Mouse (Mus musculus) heart, embryonic 15.5 days (tissue): ENCODE results near the gene Kif18b. TPM values are rescaled to one million over a fixed set of nuclear protein-coding genes. Genes with fewer than 3 reads are reported as not detected.
A peak's percentile ranks its signal among the peaks of the same experiment; 100 is the strongest.

Experiments
- ATAC-seq: fragments of 200-750 bp; cut with Nextera tagmentation; replicated peaks from 2 replicates; pipeline ENCODE4 v1.8.0; 2017; ENCODE audit warnings: low read depth, moderate TSS enrichment; ENCODE audit not compliant: insufficient number of reproducible peaks, insufficient read depth, low FRiP score
- H3K27ac ChIP-seq: fragments of 300-500 bp; sonication (generic); 2 replicates; pipeline ENCODE4 v1.5.1; 2015; ENCODE audit warnings: mild to moderate bottlenecking, inconsistent platforms
- H3K27me3 ChIP-seq: fragments of 300-500 bp; sonication (generic); 2 replicates; pipeline ENCODE4 v1.6.1; 2015; ENCODE audit warnings: inconsistent platforms
- H3K36me3 ChIP-seq: fragments of 300-500 bp; sonication (generic); 2 replicates; pipeline ENCODE4 v1.6.1; 2015; ENCODE audit warnings: mild to moderate bottlenecking, inconsistent platforms
- H3K4me1 ChIP-seq: fragments of 300-500 bp; sonication (generic); replicated peaks from 2 replicates; pipeline ENCODE4 v1.6.1; 2015; ENCODE audit warnings: inconsistent platforms
- H3K4me2 ChIP-seq: fragments of 300-500 bp; sonication (generic); 2 replicates; pipeline ENCODE4 v1.6.1; 2015; ENCODE audit warnings: inconsistent platforms, mild to moderate bottlenecking, moderate library complexity
- H3K4me3 ChIP-seq: fragments of 300-500 bp; sonication (generic); 2 replicates; pipeline ENCODE4 v1.5.1; 2015; ENCODE audit warnings: mild to moderate bottlenecking, inconsistent platforms
- H3K9ac ChIP-seq: fragments of 300-500 bp; sonication (generic); 2 replicates; pipeline ENCODE4 v1.6.1; 2015; ENCODE audit warnings: mild to moderate bottlenecking, inconsistent platforms
- H3K9me3 ChIP-seq: fragments of 300-500 bp; sonication (generic); replicated peaks from 2 replicates; pipeline ENCODE4 v1.6.1; 2016; ENCODE audit warnings: inconsistent platforms
- WGBS: fragments of 180-500 bp; shearing (Covaris S2); methylation state at CpG from one replicate; pipeline ENCODE4 v1.1.7; 2015; ENCODE audit warnings: mixed read lengths; 5-methylcytosine and 5-hydroxymethylcytosine counted together
- polyA plus RNA-seq: library from polyadenylated mRNA; unstranded; fragments of >200 nt; fragmentation: Nextera tagmentation; extraction: Ambion mirVana; gene quantifications from 2 replicates; pipeline ENCODE4 v1.2.1, GENCODE M21; 2015

Kif18b gene
- polyA plus RNA-seq, 1 experiment from 2014 or later: 5.2 TPM

DNA sequence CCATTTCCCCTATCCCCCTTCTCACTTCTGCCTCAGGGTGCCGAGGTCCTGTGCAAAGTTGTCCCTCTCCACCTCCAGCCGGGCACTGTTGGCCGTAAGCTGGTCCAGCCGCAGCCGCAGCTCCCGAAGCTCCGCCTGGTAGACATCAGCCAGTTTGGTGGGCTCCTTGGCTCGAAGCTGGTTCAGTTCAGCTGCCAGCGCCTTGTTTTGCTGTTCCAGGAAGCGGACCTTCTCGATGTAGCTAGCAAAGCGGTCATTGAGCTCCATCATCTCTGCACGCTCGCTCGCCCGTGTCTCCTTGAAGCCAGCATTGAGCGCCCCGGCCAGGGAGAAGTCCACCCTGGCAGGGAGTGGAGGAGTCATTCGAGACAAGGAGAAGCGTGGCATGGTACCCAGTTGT lies 28.3 kb downstream of the Kif18b start:
- H3K4me1 ChIP-seq: peaks cover 13% of the 10 kb centered on the region
- no peaks in the 10 kb centered on the region for H3K9me3 ChIP-seq
- H3K4me3 ChIP-seq: no peak overlapping the region
- no peak overlapping the region for H3K4me2 ChIP-seq
- ATAC-seq: no peak
- 69% methylated on average over 20 of the region's 20 CpGs for WGBS
- no peak overlapping the region for H3K9ac ChIP-seq
- H3K27me3 ChIP-seq: peaks cover 71% of the 10 kb centered on the region
- H3K36me3 ChIP-seq: no peaks in the 10 kb centered on the region
- H3K27ac ChIP-seq: no peak overlapping the region

DNA sequence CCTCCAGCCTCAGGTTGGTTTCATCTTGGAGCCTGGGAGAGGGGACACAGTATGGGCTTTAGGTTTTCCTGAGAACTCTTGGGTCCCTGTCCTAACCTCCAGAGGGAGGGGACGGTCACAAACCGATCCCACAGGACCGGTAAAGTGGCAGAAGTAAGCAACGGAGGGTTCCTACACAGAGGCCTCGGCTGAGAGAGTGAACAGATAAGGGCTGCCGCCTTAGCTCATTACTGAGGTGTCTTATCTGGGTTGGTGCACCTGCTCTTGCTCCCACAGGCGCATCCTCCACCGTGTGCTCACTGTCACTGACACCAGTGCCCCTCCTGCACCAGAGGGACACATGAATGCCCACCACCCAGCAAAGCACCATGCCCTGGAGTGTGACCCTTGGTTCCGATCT lies 29.1 kb downstream of the Kif18b start:
- no peak overlapping the region for H3K4me2 ChIP-seq
- 53% methylated on average over 9 of the region's 9 CpGs for WGBS
- no peaks in the 10 kb centered on the region for H3K9me3 ChIP-seq
- no peak overlapping the region for H3K4me3 ChIP-seq
- H3K36me3 ChIP-seq: no peaks in the 10 kb centered on the region
- peaks cover 13% of the 10 kb centered on the region for H3K4me1 ChIP-seq
- peaks cover 71% of the 10 kb centered on the region for H3K27me3 ChIP-seq
- H3K9ac ChIP-seq: no peak overlapping the region
- H3K27ac ChIP-seq: no peak overlapping the region
- no peak for ATAC-seq

DNA sequence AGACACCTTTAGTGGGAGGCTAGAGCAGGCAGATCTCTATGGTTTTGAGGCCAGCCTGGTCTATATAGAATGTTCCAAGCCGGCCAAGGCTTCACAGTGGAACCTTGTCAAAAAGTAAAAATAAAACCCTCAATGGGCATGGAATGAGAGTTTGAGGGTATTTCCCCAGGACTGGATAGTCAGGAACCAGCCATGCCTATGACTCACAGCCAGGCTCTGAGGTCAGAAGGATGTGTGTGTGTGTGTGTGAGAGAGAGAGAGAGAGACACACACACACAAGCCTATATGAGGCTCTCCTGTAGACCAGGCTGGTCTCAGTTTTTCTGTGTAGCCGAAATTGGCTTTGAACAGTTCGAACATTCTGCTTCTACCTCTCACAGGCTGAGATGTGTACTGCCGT lies 30.2 kb downstream of the Kif18b start:
- H3K9ac ChIP-seq: no peak overlapping the region
- 91% methylated on average over 4 of the region's 4 CpGs for WGBS
- no peaks in the 10 kb centered on the region for H3K36me3 ChIP-seq
- H3K4me3 ChIP-seq: no peak overlapping the region
- H3K9me3 ChIP-seq: no peaks in the 10 kb centered on the region
- peaks cover 66% of the 10 kb centered on the region for H3K27me3 ChIP-seq
- H3K4me1 ChIP-seq: peaks cover 11% of the 10 kb centered on the region
- H3K27ac ChIP-seq: no peak overlapping the region
- H3K4me2 ChIP-seq: no peak overlapping the region
- no peak for ATAC-seq

- peak overlapping the region; percentile 43 for H3K4me3 ChIP-seq
- H3K4me2 ChIP-seq: peak overlapping the region; percentile 77
- H3K9ac ChIP-seq: peak overlapping the region; percentile 44
- H3K9me3 ChIP-seq: no peaks in the 10 kb centered on the region
- no peak; the same call in 1 of the 2 replicates for ATAC-seq
- H3K4me1 ChIP-seq: peaks cover 11% of the 10 kb centered on the region
- H3K27me3 ChIP-seq: peaks cover 64% of the 10 kb centered on the region
- 4% methylated on average over 43 of the region's 43 CpGs for WGBS
- H3K36me3 ChIP-seq: no peaks in the 10 kb centered on the region
- H3K27ac ChIP-seq: no peak overlapping the region
Measured at GRCm38 (mm10) chr11:102893015-102893651, 31.8 kb downstream of the Kif18b start.

- 70% methylated on average over 5 of the region's 5 CpGs for WGBS
- H3K4me3 ChIP-seq: no peak overlapping the region
- no peak overlapping the region for H3K9ac ChIP-seq
- peaks cover 15% of the 10 kb centered on the region for H3K4me1 ChIP-seq
- H3K4me2 ChIP-seq: no peak overlapping the region
- no peak for ATAC-seq
- peaks cover 60% of the 10 kb centered on the region for H3K27me3 ChIP-seq
- no peaks in the 10 kb centered on the region for H3K9me3 ChIP-seq
- no peaks in the 10 kb centered on the region for H3K36me3 ChIP-seq
- no peak overlapping the region for H3K27ac ChIP-seq
Measured at GRCm38 (mm10) chr11:102890096-102890495, 34.8 kb downstream of the Kif18b start.

DNA sequence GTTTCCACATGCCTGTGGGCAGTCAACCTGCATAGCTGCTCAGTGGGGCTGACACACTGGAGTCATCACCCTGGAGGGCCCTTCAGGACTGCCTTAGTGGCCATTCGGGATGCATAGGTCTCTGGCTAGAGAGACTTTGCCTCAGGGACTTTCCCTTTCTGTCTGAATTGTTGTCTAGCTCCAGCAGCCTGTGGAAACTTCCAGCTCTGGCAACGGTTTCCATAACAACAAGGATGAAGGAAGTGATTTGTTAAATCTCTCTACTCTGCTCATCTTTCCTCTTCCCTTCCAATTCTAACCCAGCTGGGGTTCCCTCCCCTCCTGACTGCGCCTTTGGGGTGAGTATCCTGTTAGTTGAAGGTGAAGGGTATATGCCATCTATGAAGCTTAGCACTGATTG lies 36.8 kb downstream of the Kif18b start:
- Histone ChIP-seq H3K27ac (no peak overlapping the region), H3K9me3 (no peaks in the 10 kb centered on the region), H3K4me1 (peaks cover 23% of the 10 kb centered on the region), H3K4me2 (no peak overlapping the region), H3K4me3 (no peak overlapping the region), H3K9ac (no peak overlapping the region), H3K36me3 (no peaks in the 10 kb centered on the region), H3K27me3 (peaks cover 41% of the 10 kb centered on the region)
- WGBS: 53% methylated on average over 3 of the region's 3 CpGs
- ATAC-seq: 0 out of 2 replicates have a peak, but pooled peaks have one; percentile 24

- no peak overlapping the region for H3K4me3 ChIP-seq
- 78% methylated on average over 5 of the region's 5 CpGs for WGBS
- H3K9me3 ChIP-seq: no peaks in the 10 kb centered on the region
- H3K9ac ChIP-seq: no peak overlapping the region
- H3K36me3 ChIP-seq: no peaks in the 10 kb centered on the region
- no peak overlapping the region for H3K27ac ChIP-seq
- H3K27me3 ChIP-seq: peaks cover 36% of the 10 kb centered on the region
- H3K4me2 ChIP-seq: no peak overlapping the region
- no peak for ATAC-seq
- H3K4me1 ChIP-seq: peaks cover 18% of the 10 kb centered on the region
Measured at GRCm38 (mm10) chr11:102887433-102887832, 37.5 kb downstream of the Kif18b start.

DNA sequence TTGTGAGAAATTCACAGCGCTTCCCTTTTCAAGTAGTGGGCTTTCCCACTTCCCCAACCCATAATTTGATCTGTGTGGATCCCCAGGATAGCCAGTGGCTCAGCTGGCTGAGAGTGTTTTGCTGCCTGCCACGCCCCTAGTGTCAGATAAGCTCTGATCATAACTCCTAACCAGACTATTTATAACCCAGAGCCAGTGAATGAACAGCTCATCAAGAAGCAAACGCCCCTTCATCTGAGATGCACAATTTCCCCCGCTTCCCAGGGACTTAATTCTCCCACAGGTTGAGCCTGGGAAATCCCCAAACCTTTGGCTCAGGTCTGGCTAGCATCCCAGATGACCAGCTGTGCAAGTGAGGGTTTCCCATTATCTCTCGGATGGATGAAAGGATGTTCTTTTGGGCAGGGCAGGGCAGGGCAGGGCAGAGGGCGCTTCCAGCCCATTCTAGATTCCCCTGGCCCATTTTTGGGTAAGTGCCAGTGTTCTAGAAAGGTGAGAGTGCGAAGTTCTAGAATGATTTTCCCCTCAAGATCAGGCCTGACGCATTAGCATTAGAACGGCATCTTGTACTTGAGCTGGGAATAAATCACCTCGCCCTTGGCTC lies 40.2 kb downstream of the Kif18b start, which contains the start of gene Fam187a:
TSS of gene Fam187a (plus strand) at position 554 of the 604 bp plus-strand sequence.
- Histone ChIP-seq H3K9ac (no peak within 1 kb of the TSS), H3K36me3 (no peaks in the 10 kb centered on the region), H3K4me3 (no peak within 1 kb of the TSS), H3K27me3 (peaks cover 26% of the 10 kb centered on the region), H3K27ac (no peak within 1 kb of the TSS; the same call in 1 of the 2 replicates), H3K9me3 (no peaks in the 10 kb centered on the region), H3K4me2 (0 out of 2 replicates have a peak within 1 kb of the TSS, but pooled peaks have one; percentile 31), H3K4me1 (peaks cover 31% of the 10 kb centered on the region)
- WGBS: 46% methylated on average over 10 of the region's 10 CpGs
- ATAC-seq: no peak

- WGBS: 9% methylated on average over 13 of the region's 13 CpGs
- Histone ChIP-seq H3K9me3 (no peaks in the 10 kb centered on the region), H3K9ac (peak overlapping the region; percentile 75), H3K36me3 (peaks cover 8% of the 10 kb centered on the region), H3K27me3 (0 out of 2 replicates have a peak, but pooled peaks cover 9% of the 10 kb centered on the region), H3K4me3 (peak overlapping the region; percentile 75), H3K27ac (peak overlapping the region; percentile 87; the same call in 1 of the 2 replicates), H3K4me2 (peak overlapping the region; percentile 77), H3K4me1 (peaks cover 38% of the 10 kb centered on the region)
- no peak for ATAC-seq
Measured at GRCm38 (mm10) chr11:102881314-102882198, 43.4 kb downstream of the Kif18b start.

DNA sequence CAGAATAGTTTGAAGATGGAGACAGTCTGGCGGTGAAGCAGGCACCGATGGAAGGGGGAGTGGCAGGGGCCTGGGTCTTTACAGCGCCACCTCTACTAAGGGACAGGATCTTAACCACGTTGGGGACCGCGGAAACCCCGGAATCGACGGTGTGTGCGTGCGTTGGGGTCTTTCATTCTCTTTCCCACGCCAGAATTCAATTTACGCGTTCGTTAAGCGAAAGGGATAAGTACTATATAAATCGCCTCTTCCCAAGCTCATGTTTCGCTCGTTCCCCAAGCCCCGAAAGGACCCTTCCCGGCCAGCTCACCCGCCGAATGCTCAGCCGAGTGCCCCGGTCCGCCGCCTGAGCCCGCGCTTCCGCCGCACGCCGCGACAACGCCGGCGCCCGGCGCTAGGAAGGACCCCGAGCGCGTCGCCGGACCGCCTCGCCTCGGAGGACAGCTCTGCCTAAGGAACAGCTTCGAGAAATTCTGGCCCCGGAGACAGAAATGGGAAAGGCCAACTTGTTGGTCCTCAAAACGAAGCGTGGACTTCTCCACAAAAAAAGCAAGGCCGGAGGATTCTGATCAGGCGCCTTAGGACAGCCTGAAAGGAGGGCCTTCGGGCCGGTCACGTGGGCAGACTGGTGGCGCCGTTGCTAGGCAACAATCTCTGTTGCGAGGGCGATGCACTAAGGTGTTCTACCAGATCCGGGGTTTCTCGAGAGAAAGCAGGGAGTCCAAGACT lies 44.2 kb downstream of the Kif18b start, which contains the start of the genes Eftud2 and Ccdc103:
TSS of gene Eftud2 (minus strand) at position 401 of the 729 bp plus-strand sequence.
TSS of gene Ccdc103 (plus strand) at position 620 of the 729 bp plus-strand sequence.
- Histone ChIP-seq H3K9ac (peak within 1 kb of the TSS; percentile 75), H3K4me1 (peaks cover 38% of the 10 kb centered on the region), H3K9me3 (no peaks in the 10 kb centered on the region), H3K4me2 (peak within 1 kb of the TSS; percentile 77), H3K36me3 (peaks cover 14% of the 10 kb centered on the region), H3K27ac (peak within 1 kb of the TSS; percentile 87), H3K4me3 (peak within 1 kb of the TSS; percentile 75), H3K27me3 (0 out of 2 replicates have a peak, but pooled peaks cover 4% of the 10 kb centered on the region)
- WGBS: under 1% methylated on average over 62 of the region's 62 CpGs
- peak; percentile 85 for ATAC-seq
